In genomic region chr6:100527972-100528371, GRCm38 (mm10) we compare ENCODE assay signal across 10 mouse cellular contexts.
DNase-seq lines count a peak whose midpoint lies in the region; ATAC-seq and TF ChIP-seq lines count a peak whose summit lies in the region.
"Had no signal": no experiment of that assay in that cellular context is flagged by ENCODE, and none has a peak within 500 bp of the region (broad histone marks: within the 10 kb centered on the region; RNA-seq: fewer than 3 reads in every experiment).

No protein-coding gene starts in this region.

- no peak overlapping the region for H3K4me3 ChIP-seq in forebrain, postnatal 0 days (ENCODE audit: low read depth, low read length)
- no peak overlapping the region for H3K4me3 ChIP-seq in forebrain, embryonic 10.5 days
- no peak overlapping the region for H3K4me3 ChIP-seq in lung, embryonic 14.5 days (ENCODE audit: low read depth, low read length)
- no peak overlapping the region for H3K4me3 ChIP-seq in stomach, postnatal 0 days (ENCODE audit: low read depth, low read length)
- H3K4me3 ChIP-seq: midbrain, embryonic 12.5 days had no signal

- no peak overlapping the region for H3K27ac ChIP-seq in forebrain, postnatal 0 days (ENCODE audit: low read depth, low read length)
- H3K27ac ChIP-seq in forebrain, embryonic 10.5 days: no peak overlapping the region
- H3K27ac ChIP-seq in lung, embryonic 14.5 days (ENCODE audit: low read depth): no peak overlapping the region
- H3K27ac ChIP-seq in stomach, postnatal 0 days (replicated peaks): no peak overlapping the region
- H3K27ac ChIP-seq: midbrain, embryonic 12.5 days had no signal

- no peak overlapping the region for H3K4me2 ChIP-seq in forebrain, postnatal 0 days (ENCODE audit: low read depth)
- no peak overlapping the region for H3K4me2 ChIP-seq in lung, embryonic 14.5 days
- no peak overlapping the region for H3K4me2 ChIP-seq in stomach, postnatal 0 days (replicated peaks; ENCODE audit: low read depth)
- H3K4me2 ChIP-seq: midbrain, embryonic 12.5 days had no signal

- POLR2A ChIA-PET in Patski (lab: Charles Lee): no interaction called here

- H3K4me1 ChIP-seq in forebrain, postnatal 0 days (ENCODE audit: insufficient read depth): no peaks in the 10 kb centered on the region
- H3K4me1 ChIP-seq in forebrain, embryonic 10.5 days: peaks cover 24% of the 10 kb centered on the region
- peaks cover 15% of the 10 kb centered on the region; the same call in 1 of the 2 replicates for H3K4me1 ChIP-seq in lung, embryonic 14.5 days (ENCODE audit: insufficient read depth)
- H3K4me1 ChIP-seq in stomach, postnatal 0 days (replicated peaks; ENCODE audit: control insufficient read depth, insufficient read depth): 0 out of 2 replicates have a peak, but pooled peaks cover 3% of the 10 kb centered on the region

- no peak for TF ChIP-seq EP300 in stomach, postnatal 0 days (optimal IDR thresholded peaks at IDR 0.05)

- H3K27me3 ChIP-seq in forebrain, postnatal 0 days (ENCODE audit: insufficient read depth, low read length): no peaks in the 10 kb centered on the region
- H3K27me3 ChIP-seq in forebrain, embryonic 10.5 days (ENCODE audit: poor library complexity, severe bottlenecking): peaks cover 71% of the 10 kb centered on the region
- no peaks in the 10 kb centered on the region for H3K27me3 ChIP-seq in lung, embryonic 14.5 days (ENCODE audit: insufficient read depth, low read length)
- no peaks in the 10 kb centered on the region for H3K27me3 ChIP-seq in Patski
- H3K27me3 ChIP-seq in stomach, postnatal 0 days (ENCODE audit: control insufficient read depth, insufficient read depth, low read length): no peaks in the 10 kb centered on the region

- H3K9ac ChIP-seq in forebrain, postnatal 0 days: no peak overlapping the region
- H3K9ac ChIP-seq in lung, embryonic 14.5 days: no peak overlapping the region
- H3K9ac ChIP-seq in stomach, postnatal 0 days (ENCODE audit: low read length): no peak overlapping the region
- H3K9ac ChIP-seq: midbrain, embryonic 12.5 days had no signal

- 86% methylated on average over 5 of the region's 5 CpGs for WGBS in forebrain, postnatal 0 days
- 88% methylated on average over 5 of the region's 5 CpGs for WGBS in forebrain, embryonic 10.5 days
- WGBS in lung, embryonic 14.5 days: 90% methylated on average over 5 of the region's 5 CpGs
- WGBS in stomach, postnatal 0 days: 92% methylated on average over 5 of the region's 5 CpGs

- no peak for ATAC-seq in forebrain, postnatal 0 days
- no peak for ATAC-seq in lung, embryonic 14.5 days (ENCODE audit: insufficient read depth)
- peak; percentile 14 for ATAC-seq in Patski
- no peak for ATAC-seq in stomach, postnatal 0 days (ENCODE audit: low FRiP score, low TSS enrichment)

- H3K36me3 ChIP-seq in forebrain, postnatal 0 days (ENCODE audit: insufficient read depth): no peaks in the 10 kb centered on the region
- H3K36me3 ChIP-seq in forebrain, embryonic 10.5 days (replicated peaks): no peaks in the 10 kb centered on the region
- no peaks in the 10 kb centered on the region for H3K36me3 ChIP-seq in lung, embryonic 14.5 days (ENCODE audit: insufficient read depth)
- no peaks in the 10 kb centered on the region for H3K36me3 ChIP-seq in stomach, postnatal 0 days (ENCODE audit: control insufficient read depth, insufficient read depth, low read length)
- H3K36me3 ChIP-seq: midbrain, embryonic 12.5 days had no signal

- CTCF ChIA-PET in Patski (lab: Charles Lee): interaction anchor here (1.0 kb wide), 1 partner anchor 9 kb away, joined by 3 read pairs; no protein-coding TSS in a partner anchor

- no peak for DNase-seq in forebrain, postnatal 0 days
- DNase-seq in forebrain, embryonic 10.5 days (ENCODE audit: extremely low spot score, low spot score): no peak
- peak; percentile 53 for DNase-seq in lung, embryonic 14.5 days
- no peak for DNase-seq in lung, postnatal 10 days
- DNase-seq in Patski (ENCODE audit: low read depth, low spot score): no peak
- peak; percentile 38 for DNase-seq in stomach, postnatal 0 days (ENCODE audit: low spot score)
- DNase-seq in urinary bladder, postnatal 10 days (ENCODE audit: low spot score): no peak
- DNase-seq in left cerebral cortex, adult 18-20 months (ENCODE audit: low spot score in 2 of 2): no peak
- DNase-seq: cerebellum, postnatal 36 days had no signal

- in situ Hi-C loops in Patski (cut with MboI; ENCODE audit: low pct_unique_long_range_greater_than_20kb): loop anchor here (5.0 kb wide), 1 partner anchor 396 kb away; no protein-coding TSS in a partner anchor

- peak; percentile 57 for TF ChIP-seq CTCF in forebrain, postnatal 0 days (IDR thresholded peaks at IDR 0.05; ENCODE audit: low read depth)
- TF ChIP-seq CTCF in lung, embryonic 14.5 days (IDR thresholded peaks at IDR 0.05; ENCODE audit: low read depth): peak; percentile 55
- TF ChIP-seq CTCF in Patski (IDR thresholded peaks at IDR 0.05): peak; percentile 84
- peak; percentile 71 for TF ChIP-seq CTCF in stomach, postnatal 0 days (IDR thresholded peaks at IDR 0.05; ENCODE audit: low read depth)

- H3K9me3 ChIP-seq in forebrain, postnatal 0 days (ENCODE audit: low read length): no peaks in the 10 kb centered on the region
- H3K9me3 ChIP-seq in forebrain, embryonic 10.5 days: peaks cover 3% of the 10 kb centered on the region; the same call in 1 of the 2 replicates
- no peaks in the 10 kb centered on the region for H3K9me3 ChIP-seq in lung, embryonic 14.5 days (ENCODE audit: low read depth, low read length)
- no peaks in the 10 kb centered on the region for H3K9me3 ChIP-seq in stomach, postnatal 0 days (ENCODE audit: control insufficient read depth, low read length)
- H3K9me3 ChIP-seq: midbrain, embryonic 12.5 days had no signal

Comparison
In these comparisons a context has a peak if more than half of its experiments do, and no peak if none do; other contexts are left out.
1. DNase-seq: peak in lung, embryonic 14.5 days (single experiment) and stomach, postnatal 0 days (single experiment); none in forebrain, postnatal 0 days (single experiment), forebrain, embryonic 10.5 days (single experiment), lung, postnatal 10 days (single experiment), Patski (single experiment), urinary bladder, postnatal 10 days (single experiment) and left cerebral cortex, adult 18-20 months (0 of 2).
2. Peak in every context shown above with its lines, with median percentiles within 50 percentile points of each other: CTCF ChIP-seq.